Mouse (Mus musculus): ENCODE results near the gene Foxs1. TPM values are rescaled to one million over a fixed set of nuclear protein-coding genes. Genes with fewer than 3 reads are reported as not detected.

The Foxs1 gene
- polyA plus RNA-seq, 1 experiment = 1.4 TPM

DNA sequence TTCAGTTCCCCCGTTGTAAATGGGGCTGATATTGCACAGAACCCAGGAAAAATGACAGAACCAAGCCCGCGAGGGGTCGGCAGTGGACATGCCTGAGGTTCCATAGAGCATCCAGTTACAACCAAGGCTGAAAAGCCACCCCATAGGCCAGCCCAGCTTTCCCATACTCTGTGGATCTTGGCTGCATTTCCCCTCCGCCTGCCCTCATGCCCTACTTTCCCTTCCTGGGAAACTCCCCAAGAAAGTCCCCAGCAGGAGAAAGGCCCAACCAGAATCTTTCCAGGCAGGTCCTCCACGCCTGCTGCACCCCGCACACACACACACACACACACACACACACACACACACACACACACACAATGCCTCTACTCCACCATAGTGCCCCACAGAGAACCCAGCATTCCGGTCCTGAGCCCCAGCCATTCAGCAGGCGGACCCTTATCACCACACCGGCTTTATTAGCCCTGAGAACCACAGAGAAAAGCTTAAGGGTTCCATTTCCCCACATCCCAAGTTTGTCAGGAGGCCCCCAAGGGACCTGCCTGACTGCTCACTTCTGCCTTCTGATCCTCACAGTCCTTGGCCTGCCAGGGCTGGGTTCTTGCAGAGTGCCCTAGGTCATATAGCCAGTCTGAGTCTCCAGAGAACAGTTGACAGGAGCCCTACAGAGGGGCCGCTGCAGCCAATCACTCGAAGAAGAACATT is 1.4 kb downstream of the Foxs1 start:
- Histone ChIP-seq H3K4me1 (ENCODE audit: control insufficient read depth, insufficient read depth, low read length) (no peaks in the 10 kb centered on the region), H3K4me3 (ENCODE audit: insufficient read depth, low read length) (no peak overlapping the region), H3K27ac (ENCODE audit: insufficient read depth, low read length) (no peak overlapping the region)
- TF ChIP-seq POLR2A (IDR thresholded peaks at IDR 0.05; ENCODE audit: extremely low read depth, insufficient read depth, low read length) (no peak), CTCF (IDR thresholded peaks at IDR 0.05; ENCODE audit: extremely low read depth, insufficient read depth, low read length) (no peak)

DNA sequence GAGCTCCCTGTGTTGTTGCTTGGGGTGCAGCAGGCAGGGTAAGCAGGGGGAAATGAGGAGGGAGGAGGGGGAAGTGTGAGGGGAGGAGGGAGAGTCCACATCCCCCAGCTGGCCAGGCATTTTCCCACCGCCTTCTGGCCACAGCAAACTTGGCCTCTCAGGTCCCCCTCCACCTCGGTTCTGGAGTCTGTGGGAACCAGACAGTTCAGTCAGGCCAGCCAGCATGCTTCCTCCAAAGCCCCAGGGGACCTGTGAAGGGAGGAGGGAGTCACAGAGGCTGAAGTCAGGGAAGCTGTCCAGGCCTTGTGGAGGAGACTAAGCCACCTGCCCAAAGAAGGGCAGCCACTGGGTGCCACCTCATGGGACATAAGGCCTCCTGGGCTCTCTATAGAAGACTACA is 2.7 kb downstream of the Foxs1 start:
- no peak for TF ChIP-seq CTCF (IDR thresholded peaks at IDR 0.05; ENCODE audit: extremely low read depth, insufficient read depth, low read length)
- H3K27ac ChIP-seq (ENCODE audit: insufficient read depth, low read length) = no peak overlapping the region

DNA sequence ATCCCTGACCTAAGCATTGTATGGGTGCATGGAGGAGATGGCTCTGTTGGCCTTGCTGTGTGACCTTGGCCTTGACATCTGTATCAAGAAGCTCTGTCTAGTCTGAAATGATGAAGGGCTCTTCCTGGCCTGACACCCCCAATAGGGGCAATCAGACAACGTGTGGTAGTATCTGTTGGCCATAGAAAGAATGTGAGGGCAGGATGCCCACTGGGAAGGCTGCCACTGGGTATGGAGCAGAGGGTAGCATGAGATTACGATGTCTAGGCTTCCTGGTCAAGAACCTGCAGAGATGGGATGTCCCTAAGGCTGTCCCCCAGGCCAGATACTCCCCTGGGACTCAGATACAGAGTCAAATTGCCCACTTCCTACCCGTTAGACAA is 4.0 kb downstream of the Foxs1 start:
- Histone ChIP-seq H3K4me1 (ENCODE audit: control insufficient read depth, insufficient read depth, low read length) (no peaks in the 10 kb centered on the region), H3K27ac (ENCODE audit: insufficient read depth, low read length) (no peak overlapping the region), H3K4me3 (ENCODE audit: insufficient read depth, low read length) (no peak overlapping the region)
- no peak for TF ChIP-seq CTCF (IDR thresholded peaks at IDR 0.05; ENCODE audit: extremely low read depth, insufficient read depth, low read length)
- no peak for TF ChIP-seq POLR2A (IDR thresholded peaks at IDR 0.05; ENCODE audit: extremely low read depth, insufficient read depth, low read length)

More for the DNA sequence above, 2.7 kb downstream of the Foxs1 start:
- H3K4me1 ChIP-seq (ENCODE audit: control insufficient read depth, insufficient read depth, low read length) = no peaks in the 10 kb centered on the region
- H3K4me3 ChIP-seq (ENCODE audit: insufficient read depth, low read length) = no peak overlapping the region

DNA sequence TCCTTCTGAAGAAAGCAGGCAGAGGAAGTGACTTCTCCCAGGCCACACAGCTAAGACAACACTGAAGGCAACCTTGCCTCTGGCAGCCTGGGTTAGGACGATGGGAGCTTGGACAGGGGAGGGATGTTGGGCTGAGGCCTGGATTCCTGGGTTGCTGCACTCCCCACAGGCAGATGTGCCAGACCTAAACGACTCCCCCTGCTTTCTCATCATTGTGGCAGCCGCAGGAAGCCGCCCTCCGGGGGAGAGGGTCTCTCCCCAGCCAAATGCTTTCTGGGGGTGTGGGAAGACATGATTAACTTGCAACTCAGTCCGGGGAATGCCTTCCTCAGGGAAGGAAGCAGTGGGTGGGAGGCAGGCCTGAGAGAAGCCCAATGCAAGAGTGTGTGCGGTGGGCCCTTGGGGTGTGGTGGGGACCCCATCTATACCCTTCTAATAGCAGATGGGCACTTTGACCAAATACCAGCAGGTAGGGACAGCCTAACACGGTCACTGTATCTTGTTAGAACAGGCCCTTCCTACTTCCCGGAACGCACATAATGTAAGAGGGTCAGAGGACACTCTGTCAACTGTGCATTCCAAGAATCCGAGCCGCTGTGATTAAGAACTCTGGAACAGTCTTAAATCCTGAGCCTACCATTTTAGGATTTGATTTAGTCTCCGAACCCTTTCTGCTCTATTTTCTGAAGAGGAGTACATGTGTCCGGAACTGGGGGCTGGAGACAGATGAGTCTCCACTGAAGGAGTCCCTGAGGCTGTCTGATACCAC is 4.6 kb downstream of the Foxs1 start:
- Histone ChIP-seq H3K27ac (ENCODE audit: insufficient read depth, low read length) (no peak overlapping the region), H3K4me1 (ENCODE audit: control insufficient read depth, insufficient read depth, low read length) (no peaks in the 10 kb centered on the region), H3K4me3 (ENCODE audit: insufficient read depth, low read length) (no peak overlapping the region)
- no peak for TF ChIP-seq CTCF (IDR thresholded peaks at IDR 0.05; ENCODE audit: extremely low read depth, insufficient read depth, low read length)
- no peak for TF ChIP-seq POLR2A (IDR thresholded peaks at IDR 0.05; ENCODE audit: extremely low read depth, insufficient read depth, low read length)

DNA sequence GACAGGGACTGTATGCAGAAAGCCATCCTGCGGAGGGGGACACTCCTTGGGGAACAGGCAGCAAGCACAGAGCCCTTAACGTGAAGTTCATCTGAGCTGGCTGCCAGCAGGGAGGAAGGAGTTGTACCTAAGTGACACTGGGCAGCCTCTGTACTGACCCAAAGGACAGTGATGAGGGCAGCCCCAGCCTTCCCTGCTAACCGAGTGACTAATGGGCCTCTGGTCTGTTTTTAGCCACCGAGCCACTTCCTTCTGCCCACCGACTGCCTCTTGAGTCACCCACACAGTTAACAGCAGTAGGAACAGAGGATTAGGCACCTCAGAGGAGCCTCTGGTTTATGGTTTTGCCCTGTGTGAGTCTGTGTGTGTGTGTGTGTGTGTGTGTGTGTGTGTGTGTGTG is 5.6 kb downstream of the Foxs1 start:
- no peak overlapping the region for H3K4me3 ChIP-seq (ENCODE audit: insufficient read depth, low read length)
- no peak overlapping the region for H3K27ac ChIP-seq (ENCODE audit: insufficient read depth, low read length)
- H3K4me1 ChIP-seq (ENCODE audit: control insufficient read depth, insufficient read depth, low read length) = no peaks in the 10 kb centered on the region
- TF ChIP-seq CTCF (IDR thresholded peaks at IDR 0.05; ENCODE audit: extremely low read depth, insufficient read depth, low read length) = no peak
- TF ChIP-seq POLR2A (IDR thresholded peaks at IDR 0.05; ENCODE audit: extremely low read depth, insufficient read depth, low read length) = no peak

DNA sequence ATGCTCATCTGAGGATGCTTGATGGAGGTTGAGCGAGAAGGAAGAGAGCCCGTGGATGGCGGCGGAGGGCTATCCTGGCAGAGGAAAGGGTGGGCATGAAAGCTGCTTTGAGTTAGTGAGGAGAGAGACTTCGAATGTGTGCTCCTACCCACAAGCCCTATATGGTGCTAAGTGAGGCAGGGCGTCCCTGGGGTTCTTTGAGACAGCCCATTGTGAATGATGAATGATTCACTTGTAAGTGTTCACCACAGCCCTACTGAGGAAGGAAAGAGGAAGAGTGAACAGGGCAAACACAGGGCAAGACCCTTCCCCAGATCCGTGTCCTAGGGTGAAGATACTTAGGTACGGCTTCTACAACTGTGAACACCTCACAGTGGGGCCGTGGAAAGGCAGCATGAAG is 6.1 kb downstream of the Foxs1 start:
- Histone ChIP-seq H3K4me1 (ENCODE audit: control insufficient read depth, insufficient read depth, low read length) (no peaks in the 10 kb centered on the region), H3K4me3 (ENCODE audit: insufficient read depth, low read length) (no peak overlapping the region), H3K27ac (ENCODE audit: insufficient read depth, low read length) (no peak overlapping the region)
- TF ChIP-seq CTCF (IDR thresholded peaks at IDR 0.05; ENCODE audit: extremely low read depth, insufficient read depth, low read length) = no peak
- no peak for TF ChIP-seq POLR2A (IDR thresholded peaks at IDR 0.05; ENCODE audit: extremely low read depth, insufficient read depth, low read length)

DNA sequence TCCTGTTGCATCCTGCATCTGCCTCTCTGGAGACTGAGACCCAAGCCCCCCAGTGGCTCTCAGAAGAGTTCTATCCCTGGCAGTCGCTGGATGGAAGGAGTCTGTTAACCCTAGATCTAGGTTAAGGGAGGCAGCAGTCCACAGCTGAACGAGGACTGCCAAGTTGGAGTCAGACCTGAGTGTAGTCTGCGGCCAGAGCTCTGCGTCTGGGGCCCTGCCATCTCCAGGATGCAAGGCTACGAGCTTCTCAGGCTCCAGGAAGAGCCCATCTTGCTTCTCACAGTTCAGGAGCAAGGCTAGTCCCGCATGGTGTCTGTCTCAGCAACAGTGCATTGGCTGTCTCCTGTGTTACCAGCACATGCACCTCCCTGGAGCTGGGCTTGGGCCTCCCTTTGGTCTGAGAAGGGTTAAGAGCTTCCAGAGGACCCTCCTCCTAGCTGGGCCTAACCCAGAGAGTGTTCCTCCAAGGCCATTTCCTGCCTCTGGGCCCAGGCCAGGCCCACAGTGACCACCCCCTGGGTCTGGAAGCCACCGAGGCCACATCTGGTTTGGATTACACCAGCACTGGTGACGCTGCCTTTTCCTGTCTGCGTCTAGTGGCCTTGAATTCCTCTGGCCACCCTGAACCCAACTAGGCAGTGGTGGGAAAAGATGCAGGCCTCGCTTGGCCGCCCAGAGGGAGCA is 7.7 kb downstream of the Foxs1 start:
- H3K27ac ChIP-seq (ENCODE audit: insufficient read depth, low read length) = no peak overlapping the region
- TF ChIP-seq POLR2A (IDR thresholded peaks at IDR 0.05; ENCODE audit: extremely low read depth, insufficient read depth, low read length) (no peak), CTCF (IDR thresholded peaks at IDR 0.05; ENCODE audit: extremely low read depth, insufficient read depth, low read length) (no peak)
- no peaks in the 10 kb centered on the region for H3K4me1 ChIP-seq (ENCODE audit: control insufficient read depth, insufficient read depth, low read length)
- H3K4me3 ChIP-seq (ENCODE audit: insufficient read depth, low read length) = no peak overlapping the region

DNA sequence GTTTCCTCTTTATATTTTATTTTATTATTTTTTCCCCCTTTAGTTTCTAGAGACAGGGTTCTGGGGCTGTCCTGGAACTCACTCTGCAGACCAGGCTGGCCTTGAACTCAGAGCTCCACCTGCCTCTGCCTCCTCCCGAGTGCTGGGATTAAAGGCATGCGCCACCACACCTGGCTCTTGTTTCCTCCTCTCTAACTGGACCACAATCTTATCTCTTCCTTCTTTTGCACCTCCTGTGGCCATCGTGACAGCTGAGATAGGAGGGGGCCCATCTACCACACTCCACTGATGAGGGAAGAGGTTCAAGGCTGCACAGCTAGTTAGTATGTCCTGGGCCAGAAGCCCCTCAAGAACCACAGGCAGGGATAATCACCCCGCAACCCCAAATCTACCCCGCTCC is 8.5 kb downstream of the Foxs1 start:
- no peak overlapping the region for H3K27ac ChIP-seq (ENCODE audit: insufficient read depth, low read length)
- H3K4me3 ChIP-seq (ENCODE audit: insufficient read depth, low read length) = no peak overlapping the region
- no peak for TF ChIP-seq POLR2A (IDR thresholded peaks at IDR 0.05; ENCODE audit: extremely low read depth, insufficient read depth, low read length)
- TF ChIP-seq CTCF (IDR thresholded peaks at IDR 0.05; ENCODE audit: extremely low read depth, insufficient read depth, low read length) = no peak
- H3K4me1 ChIP-seq (ENCODE audit: control insufficient read depth, insufficient read depth, low read length) = no peaks in the 10 kb centered on the region

DNA sequence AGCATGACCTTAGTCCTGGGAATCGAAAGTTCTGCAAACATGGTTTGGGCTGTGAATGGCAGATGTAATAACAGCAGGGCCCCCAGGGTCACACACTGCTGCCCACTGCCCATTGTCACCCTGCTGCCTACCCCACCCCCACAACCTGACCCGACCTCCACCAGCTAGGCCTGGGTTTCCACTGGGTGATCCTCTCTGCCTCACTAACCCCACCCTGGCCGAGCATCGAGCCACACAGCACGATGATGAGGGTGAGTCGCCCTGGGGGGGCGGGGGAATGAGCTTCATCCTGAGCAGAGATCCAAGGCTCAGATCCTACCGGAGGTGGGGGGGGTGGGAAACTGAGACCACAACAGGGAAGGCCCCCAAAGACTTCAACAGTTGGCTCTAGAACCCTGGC is 8.9 kb downstream of the Foxs1 start:
- Histone ChIP-seq H3K4me1 (ENCODE audit: control insufficient read depth, insufficient read depth, low read length) (no peaks in the 10 kb centered on the region), H3K27ac (ENCODE audit: insufficient read depth, low read length) (no peak overlapping the region), H3K4me3 (ENCODE audit: insufficient read depth, low read length) (no peak overlapping the region)
- TF ChIP-seq CTCF (IDR thresholded peaks at IDR 0.05; ENCODE audit: extremely low read depth, insufficient read depth, low read length) = no peak
- no peak for TF ChIP-seq POLR2A (IDR thresholded peaks at IDR 0.05; ENCODE audit: extremely low read depth, insufficient read depth, low read length)

Data from cortical plate, adult 2 months (tissue).